Mouse (Mus musculus) bone marrow, adult 2 months (tissue): ENCODE data around the gene Sbno2.
A peak's percentile ranks its signal among the peaks of the same experiment; 100 is the strongest.

Experiments
- CTCF ChIP-seq: fragments of 200-500 bp; IDR thresholded peaks from 2 replicates; pipeline ENCODE4 v1.5.1; 2011; ENCODE audit warnings: low read length, control low read depth; ENCODE audit not compliant: control insufficient read depth, insufficient read depth
- POLR2A ChIP-seq: fragments of 200-500 bp; IDR thresholded peaks from 2 replicates; pipeline ENCODE4 v1.6.1; 2011; ENCODE audit warnings: low read depth, mild to moderate bottlenecking, control low read depth, low read length, borderline replicate concordance; ENCODE audit not compliant: control insufficient read depth

- TF ChIP-seq POLR2A (peak; percentile 82), CTCF (no peak)
Measured at GRCm38 (mm10) chr10:80016511-80016910, 88.9 kb downstream of the Sbno2 start, which contains the start of gene Arhgap45.
